Mouse (Mus musculus) liver, embryonic 14.5 days (tissue): ENCODE measurements at regions not wholly inside any gene's neighbourhood (a gene's known extent, or its start where the extent isn't known, plus 50 kb on each side); places are given as distances from the start of the nearest gene placed in this dataset.

Experiments used
- CTCF ChIP-seq: IDR thresholded peaks from 2 replicates; pipeline ENCODE4 v1.5.1; 2016; ENCODE audit warnings: antibody characterized with exemption, low read depth, control low read depth
- EP300 ChIP-seq: IDR thresholded peaks from 2 replicates; pipeline ENCODE4 v1.6.1; 2016; ENCODE audit warnings: antibody characterized with exemption, low read depth

- TF ChIP-seq CTCF (no peak), EP300 (no peak)
Observed at GRCm38 (mm10) chr9:33483541-33483846, 847.5 kb downstream of the Ets1 start.
